Mouse (Mus musculus) heart, postnatal 36 days (tissue): ENCODE measurements around the gene Slc17a7. TPM values are rescaled to one million over a fixed set of nuclear protein-coding genes. Genes with fewer than 3 reads are reported as not detected.

Experiments
- DNase-seq, 2 experiments: peaks; one replicate each; pipeline ENCODE4 v3.0.0; 2021 to 2022
- intact Hi-C: fragments of 180-260 bp; cut with DNase I; formaldehyde crosslinking; loops from one replicate; pipeline ENCODE4 v1.15.1; 2025
- total RNA-seq, 2 experiments: library from RNA; stranded (reverse); gene quantifications; 2 replicates each; pipeline ENCODE4 v1.2.3; 2021

The Slc17a7 gene
- total RNA-seq, 2 experiments from 2014 or later: 19.7 to 21.0 TPM

DNA sequence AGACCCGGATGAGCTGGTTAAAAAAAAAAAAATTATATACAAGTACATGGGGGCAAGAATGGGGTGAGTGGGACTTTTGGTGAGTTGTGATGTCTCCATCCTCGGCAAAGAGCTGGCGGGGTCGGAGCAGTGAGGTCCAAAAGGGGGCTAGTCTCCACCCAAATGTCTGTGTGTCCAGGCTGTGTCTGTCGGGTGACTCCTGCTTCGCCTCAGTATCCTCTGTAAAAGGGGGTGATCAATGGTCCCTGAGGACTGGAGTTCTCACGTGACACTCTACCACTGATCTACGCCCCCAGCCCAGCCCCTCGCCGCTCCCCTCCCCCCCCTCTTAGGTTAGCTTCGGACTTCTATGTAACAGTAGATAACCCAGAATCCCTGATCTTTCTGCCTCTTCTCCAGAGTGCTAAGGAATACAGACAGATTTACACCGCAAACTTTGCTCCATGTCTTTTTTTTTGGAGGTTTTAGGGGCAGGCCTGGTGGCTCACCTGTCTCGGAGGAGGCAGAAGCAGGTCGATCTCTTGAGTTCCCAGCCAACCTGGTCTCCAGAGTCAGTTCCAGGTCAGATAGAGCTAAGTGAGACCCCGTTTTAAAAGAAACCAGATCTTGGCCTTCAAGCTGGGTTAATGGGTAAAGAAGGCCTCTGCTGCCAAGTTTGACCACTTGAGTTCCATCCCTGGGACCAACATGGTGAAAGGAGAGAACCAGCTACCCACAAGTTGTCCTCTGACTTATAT is 33.8 kb upstream of the Slc17a7 start:
- intact Hi-C loops: no loop called here
- DNase-seq: no peak

DNA sequence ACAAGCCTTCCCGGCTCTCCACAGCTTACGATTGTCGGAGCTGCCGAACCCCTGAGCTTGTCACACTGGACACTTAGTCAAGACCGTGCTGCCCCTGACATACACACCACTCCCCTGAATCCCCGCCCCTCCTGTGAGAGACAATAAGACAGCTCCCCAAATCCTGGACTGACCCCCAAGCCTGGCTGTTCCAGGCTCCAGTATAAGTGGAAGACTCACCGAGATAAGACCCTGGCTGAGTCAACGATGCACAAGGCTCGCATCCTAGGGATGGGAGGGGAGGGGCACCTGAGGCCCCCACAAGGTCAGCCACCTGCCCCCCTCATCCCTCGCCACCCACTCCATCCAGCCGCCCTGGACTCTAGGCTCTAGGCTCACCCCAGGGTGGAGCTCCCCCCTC is 31.9 kb upstream of the Slc17a7 start:
- DNase-seq: no peak
- intact Hi-C loops: no loop called here

DNA sequence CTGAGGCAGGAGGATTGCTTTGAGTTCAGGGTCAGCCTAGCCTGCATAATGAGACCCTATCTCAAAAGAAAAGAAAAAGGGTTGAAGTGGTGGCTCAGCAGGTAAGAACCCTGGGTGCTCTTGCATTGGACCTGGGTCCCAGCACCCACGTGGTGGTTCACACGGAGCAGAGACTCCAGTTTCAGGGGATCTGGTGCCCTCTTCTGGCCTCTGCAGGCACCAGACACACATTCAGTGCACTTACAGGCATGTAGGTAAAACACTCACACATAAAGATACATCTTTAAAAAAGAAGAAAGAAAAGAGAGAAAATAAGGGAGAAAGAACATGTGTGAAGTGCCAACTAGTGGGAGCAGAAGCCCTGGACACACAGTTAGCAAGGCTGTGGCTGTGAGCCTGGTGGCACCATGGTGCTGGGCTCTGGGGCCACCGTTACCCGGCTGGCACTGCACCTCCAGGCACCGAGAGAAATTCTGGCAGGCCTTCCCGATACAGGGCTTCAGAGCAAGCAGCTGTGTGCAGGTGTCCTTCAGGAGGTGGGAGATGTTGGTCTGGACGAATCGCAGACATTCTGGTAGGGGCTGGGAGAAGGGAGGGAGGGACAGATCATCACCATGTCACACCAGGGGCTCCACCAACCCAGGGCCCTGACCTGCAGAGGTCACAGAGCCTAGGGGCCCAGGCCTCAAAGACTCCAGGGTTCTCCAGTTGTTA is 30.1 kb upstream of the Slc17a7 start:
- no peak for DNase-seq
- intact Hi-C loops: no loop called here

DNA sequence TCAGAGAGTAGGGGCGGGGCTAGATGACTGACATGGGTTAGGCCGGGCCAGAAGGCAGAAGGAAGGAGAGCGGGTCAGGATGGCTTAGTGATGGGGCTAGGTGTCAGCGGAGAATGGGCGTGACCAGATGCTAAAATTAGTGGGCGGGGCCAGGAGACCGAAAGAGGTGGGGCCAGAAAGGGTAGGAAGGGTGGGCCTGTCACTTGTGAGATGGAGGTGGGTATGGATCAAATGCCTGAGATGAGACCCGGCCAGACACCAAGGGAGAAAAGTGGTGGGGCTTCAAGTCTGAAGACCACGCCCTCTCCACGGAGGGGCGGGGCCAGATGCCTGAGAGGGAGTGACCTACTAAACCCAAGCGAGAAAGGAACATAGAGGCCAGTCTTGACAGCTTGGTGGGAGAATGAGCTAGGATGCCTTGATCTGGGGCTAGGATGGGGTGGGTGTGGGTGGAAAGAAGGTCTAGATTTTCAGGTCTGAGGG is 29.2 kb upstream of the Slc17a7 start:
- DNase-seq: no peak
- intact Hi-C loops: loop anchor here (5.0 kb wide), 1 partner anchor 152 kb away; no protein-coding TSS in a partner anchor

DNA sequence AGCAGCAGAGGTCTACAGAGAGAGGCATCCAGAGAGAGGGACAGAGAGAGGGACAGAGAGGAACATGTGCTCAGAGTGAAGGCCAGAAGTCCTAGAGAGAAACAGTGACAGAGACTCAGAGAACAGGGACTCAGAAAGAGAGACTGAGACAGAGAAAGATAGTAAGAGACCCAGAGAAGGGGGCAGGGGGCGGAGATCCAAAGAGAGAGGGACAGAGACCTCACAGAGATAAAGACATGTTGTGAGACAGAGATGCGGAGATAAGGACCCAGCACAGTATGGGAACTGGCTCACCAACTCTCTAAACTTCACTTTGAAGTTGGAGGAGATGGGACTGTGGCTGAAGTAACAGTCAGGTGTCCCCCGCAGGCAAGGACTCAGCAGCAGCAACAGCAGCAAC is 28.4 kb upstream of the Slc17a7 start:
- intact Hi-C loops: loop anchor here (5.0 kb wide), 1 partner anchor 153 kb away; no protein-coding TSS in a partner anchor
- no peak for DNase-seq

DNA sequence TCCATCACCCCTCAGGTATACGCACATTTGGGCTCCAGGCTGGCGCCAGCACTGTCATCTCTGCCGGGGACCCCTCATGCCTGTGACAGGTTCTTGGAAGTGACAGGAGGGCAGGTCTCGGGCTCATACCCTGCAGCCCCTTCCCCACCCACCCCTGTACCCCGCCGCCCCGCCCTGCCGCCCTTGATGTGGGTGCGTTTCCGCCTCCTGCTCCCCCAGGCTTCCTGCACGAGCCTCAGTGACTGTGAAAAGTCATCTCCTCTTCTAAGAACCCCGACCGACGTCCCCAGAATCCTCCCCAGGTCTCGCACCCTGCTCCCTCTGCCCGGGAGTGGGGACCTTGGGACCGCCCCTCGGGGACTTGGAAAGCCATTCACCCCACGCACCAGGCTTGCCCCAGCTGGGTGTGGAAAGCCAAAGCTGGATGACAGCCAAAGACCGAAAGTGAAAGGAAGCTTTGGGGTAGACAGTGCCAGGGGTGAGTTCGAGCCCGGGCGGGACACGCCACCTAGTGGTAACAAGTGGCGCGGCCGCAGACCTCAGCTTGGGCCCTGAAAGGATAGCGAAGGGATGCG is 27.7 kb upstream of the Slc17a7 start, which contains the start of the genes Gm45713 and Flt3l:
TSS of gene Gm45713 (minus strand) at position 239 of the 575 bp plus-strand sequence.
TSS of gene Flt3l (minus strand) at position 440 of the 575 bp plus-strand sequence.
- peak; percentile 95 to 96 for DNase-seq
- intact Hi-C loops: loop anchor here (1.0 to 5.0 kb wide), 2 partner anchors 56 to 154 kb away; no protein-coding TSS in a partner anchor

DNA sequence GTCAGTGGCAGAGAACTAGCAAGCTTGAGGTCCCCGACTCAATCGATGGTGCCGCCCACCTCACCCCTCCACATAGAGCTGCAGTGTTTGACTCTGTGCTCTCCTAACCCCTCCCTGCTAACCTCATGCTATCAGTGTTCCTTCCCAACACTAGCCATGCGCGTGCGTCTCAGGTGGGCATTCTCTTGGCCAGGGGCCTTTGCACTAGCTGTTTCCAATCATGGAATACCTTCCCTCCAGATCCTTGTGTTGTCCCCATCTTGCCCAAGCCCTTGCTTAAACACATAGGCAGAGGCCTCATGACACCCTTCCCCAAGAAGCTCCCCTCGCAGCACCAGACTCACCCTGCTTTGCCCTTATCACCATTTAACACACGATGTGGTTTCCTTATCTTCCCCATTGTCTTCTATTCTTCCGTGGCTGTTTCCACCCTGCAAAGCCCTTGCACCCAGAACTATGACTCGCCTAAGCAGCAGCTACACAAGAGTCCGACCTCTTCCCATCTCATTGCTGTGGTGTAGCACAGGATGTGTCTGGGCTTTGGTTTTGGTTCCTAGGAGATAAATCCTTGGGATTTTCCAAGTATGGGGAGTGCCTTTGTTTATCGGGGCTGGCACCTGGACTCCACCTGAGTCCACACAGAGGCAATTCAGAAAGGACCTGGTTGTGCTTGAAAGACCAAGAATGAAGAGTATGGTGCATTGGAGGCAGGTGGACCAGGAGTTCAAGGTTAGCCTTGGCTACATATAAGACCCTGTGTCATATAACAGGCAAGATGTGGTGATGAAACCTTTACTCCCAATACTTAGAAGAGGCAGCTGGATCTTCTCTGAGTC is 26.4 kb upstream of the Slc17a7 start:
- intact Hi-C loops: loop anchor here (5.0 kb wide), 1 partner anchor 155 kb away; no protein-coding TSS in a partner anchor

DNA sequence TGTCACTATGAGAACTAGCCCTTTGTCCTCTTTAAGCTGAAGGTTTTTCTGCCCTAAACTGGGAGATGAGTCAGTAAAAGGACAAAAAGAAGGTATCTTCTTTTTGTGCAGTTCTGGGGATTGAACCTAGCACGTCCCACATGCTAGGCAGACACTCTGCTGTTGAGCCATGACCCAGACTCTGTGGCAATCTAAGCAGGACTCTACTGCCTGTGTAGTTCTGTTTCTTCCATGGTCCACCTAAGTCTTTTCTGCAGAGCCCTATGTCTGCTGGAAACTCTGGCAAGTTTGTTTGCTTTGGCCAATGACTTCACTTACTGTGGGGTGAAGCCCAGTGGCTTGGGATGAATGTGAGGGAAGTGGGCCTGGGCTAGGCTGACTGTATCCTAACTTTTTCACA is 25.3 kb upstream of the Slc17a7 start:
- intact Hi-C loops: loop anchor here (5.0 kb wide), 1 partner anchor 156 kb away; no protein-coding TSS in a partner anchor
- DNase-seq: no peak

More for the DNA sequence above, 26.4 kb upstream of the Slc17a7 start:
- DNase-seq: no peak

DNA sequence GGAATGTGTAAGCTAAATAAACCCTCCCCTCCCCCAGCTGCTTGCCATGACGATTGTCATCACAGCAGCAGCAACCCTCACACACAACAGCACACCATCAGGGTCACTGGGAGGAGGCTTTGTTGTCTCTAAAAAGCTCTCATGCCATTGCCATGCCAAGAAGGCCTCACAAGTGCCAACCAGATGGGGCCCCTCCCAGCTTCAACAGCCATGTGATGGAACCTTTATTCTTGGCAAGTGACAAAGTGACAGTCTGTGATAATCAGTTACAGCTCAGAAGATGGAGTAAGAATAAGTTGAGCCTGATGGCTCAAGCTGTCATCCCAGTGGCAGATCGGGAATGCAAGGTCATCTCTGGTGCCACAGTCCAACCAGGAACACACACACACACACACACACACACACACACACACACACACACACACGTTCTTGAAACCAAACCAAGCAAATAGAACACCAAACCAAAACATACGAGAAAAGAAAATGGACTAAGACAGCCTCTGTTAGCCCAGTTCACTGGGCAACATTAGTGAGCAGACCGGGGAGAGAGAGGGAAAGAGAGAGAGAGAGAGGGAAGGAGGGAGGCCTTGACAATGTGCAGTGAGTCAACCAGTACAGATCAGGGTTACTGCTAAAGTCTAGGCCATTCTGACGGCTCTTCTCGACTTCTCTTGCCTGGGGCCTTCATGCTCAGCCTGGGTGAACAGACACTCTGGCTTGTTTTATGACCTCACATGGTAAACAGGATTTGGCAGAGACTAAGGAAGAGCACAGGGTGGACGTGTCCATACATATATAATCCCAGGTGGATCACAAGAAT is 23.6 kb upstream of the Slc17a7 start:
- intact Hi-C loops: loop anchor here (5.0 kb wide), 1 partner anchor 158 kb away; no protein-coding TSS in a partner anchor
- DNase-seq: no peak

DNA sequence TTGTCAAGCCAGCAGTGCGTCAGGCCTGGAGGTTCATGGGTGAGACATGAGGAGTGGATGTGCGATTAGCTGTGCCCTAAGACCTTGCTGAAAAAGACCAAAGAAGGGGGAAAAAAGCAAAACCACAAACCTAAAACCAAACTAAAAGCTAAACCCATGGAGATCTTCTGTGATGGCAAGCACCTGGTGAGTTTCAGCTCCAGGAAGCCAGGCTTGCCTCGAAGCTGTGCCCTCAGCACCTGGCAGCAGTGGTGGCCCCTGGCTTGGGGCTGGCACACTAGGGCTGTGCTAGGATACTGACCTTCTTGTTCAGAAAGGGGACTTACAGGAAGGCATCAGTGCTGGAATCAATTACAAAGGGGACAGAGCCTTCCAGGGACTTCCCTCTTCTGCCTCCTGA is 22.4 kb upstream of the Slc17a7 start:
- DNase-seq: no peak
- intact Hi-C loops: no loop called here

DNA sequence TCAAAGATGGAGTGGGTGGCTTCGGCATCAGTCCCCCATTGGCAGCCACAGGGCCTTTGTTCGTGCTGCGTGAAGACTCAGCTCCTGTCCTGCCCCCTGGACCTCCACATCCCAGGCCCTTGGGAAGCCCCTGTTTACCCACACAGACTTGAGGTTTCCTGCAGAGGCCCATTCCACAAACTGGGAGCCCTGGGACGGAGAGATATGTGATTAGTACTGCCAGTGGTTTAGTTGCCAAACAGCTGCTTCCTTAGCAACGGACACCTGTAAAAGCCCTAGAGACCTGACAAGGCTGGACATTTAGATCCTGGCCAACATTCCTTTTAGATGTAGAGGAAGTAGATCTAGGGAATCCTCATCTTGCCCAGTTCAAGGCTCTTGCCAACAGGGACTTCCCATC is 21.8 kb upstream of the Slc17a7 start:
- no peak for DNase-seq
- intact Hi-C loops: no loop called here

DNA sequence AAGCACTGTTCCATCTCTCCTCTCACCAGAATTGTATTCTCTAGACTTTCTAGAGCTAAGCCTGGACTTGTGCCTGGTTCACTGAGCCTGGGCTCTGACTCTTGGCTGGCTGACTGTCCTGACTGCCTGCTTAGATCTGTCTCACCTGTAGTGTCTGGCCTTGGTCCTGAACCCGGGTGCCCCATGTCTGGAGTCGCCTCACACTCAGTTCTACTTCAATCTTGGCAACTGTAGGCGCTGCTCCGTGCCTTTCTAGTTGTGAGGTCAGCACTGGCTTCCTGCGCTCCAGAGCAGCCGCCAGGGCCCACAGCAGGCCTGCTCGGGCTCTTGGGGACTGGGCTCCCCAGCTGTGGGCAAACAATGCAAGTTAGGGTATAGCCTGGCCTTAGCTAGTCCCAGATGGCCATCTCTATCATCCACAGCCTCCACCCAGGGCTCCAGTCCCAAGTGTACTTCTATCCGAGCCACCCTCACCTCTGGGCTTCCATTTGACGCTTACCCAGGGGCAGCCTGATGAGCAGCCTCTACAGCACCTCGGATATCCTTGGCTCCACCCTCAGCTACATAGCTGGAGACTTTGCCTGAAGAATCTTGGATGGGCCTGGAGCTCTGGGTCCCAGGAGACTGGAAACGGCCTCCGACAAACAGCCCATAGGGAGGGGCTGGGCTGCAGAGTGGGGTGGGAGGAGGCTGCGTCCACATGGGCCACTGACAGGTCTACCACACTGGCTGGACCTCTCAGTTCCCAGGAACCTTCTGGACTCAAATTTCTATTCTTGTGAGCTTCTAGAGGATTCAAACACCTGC is 19.2 kb upstream of the Slc17a7 start:
- no peak for DNase-seq
- intact Hi-C loops: no loop called here

DNA sequence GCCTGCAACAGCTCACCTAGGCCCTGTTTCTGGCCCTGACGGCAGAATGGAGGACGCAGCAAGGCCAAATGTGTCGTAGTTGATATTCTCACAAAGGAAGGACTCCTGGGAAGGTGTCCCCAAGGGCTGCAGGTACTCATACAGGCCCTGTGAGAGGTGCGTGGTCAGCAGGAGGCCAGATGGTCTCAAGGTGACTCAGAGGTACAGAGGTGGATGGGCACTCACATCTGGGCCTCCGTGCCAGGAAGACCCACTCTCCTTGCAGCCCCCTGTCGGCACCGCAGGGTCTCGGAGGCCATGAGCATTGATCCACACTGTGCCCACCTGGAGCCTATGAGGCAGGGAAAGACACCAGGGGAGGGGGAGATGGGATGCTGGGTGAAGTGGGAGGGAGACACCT is 18.3 kb upstream of the Slc17a7 start:
- DNase-seq: no peak
- intact Hi-C loops: no loop called here

DNA sequence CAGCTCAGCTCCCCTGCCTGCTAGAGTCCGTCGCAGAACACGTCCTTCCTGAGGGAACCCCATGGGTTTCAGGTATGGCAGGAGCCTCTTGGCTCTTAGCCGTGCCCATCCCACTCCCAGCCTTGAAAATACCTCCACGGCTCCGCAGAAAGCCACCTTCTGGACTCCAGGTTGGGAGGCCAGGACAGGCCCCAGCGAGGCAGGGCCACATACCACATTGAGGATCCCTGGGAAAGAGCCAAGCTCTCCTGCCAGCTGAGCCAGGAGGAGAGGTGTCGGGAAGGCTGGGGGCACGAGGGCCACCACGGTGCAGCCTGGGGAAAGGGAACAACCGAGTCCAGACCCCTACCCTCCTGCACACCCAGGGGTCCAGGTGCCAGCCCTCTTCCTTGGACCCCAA is 16.5 kb upstream of the Slc17a7 start:
- intact Hi-C loops: no loop called here
- DNase-seq: no peak

DNA sequence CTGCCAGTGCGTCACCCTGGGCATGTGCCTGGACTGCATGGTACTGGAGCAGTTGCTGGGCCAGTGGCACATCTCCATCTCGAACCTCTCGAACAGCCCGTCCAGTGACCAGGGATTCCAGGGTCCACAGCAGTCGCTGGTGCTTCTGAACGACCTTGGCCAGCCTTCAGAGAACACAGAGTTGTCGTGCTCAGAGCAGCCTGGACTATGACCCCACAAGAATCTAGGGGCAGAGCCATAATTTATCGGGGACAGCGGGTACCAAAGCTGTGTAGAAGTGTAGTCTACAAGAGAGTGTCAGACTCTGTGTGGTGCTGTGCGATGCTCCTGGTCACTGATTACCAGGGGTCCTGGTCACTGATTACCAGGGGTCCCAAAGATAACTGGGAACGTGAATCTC is 15.8 kb upstream of the Slc17a7 start:
- intact Hi-C loops: no loop called here
- no peak for DNase-seq

DNA sequence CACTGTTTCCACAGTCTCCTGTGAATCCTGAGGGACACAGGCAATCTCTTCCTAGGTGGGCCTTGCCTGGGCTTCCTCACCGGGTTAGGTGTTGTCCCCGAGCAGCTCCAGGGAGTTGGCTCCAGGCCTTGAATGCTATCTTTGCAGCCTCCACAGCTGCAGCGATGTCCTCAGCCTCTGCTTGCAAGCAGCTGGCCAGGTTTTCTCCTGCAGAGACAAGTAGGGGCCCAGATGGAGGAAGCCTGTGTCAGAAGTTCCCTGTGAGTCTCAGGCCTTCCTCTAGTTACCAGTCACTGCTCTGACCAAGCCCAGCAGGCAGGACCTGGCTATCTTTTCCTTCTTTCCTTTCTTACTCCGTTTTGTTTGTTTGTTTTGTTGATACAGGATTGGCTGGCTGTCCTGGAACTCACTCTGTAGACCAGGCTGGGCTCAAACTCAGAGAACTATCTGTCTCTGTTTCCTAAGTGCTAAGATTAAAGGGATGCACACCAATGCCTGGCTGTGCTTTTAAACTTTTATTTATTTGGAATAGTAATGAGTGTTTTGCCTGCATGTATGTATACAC is 15.1 kb upstream of the Slc17a7 start:
- no peak for DNase-seq
- intact Hi-C loops: no loop called here

DNA sequence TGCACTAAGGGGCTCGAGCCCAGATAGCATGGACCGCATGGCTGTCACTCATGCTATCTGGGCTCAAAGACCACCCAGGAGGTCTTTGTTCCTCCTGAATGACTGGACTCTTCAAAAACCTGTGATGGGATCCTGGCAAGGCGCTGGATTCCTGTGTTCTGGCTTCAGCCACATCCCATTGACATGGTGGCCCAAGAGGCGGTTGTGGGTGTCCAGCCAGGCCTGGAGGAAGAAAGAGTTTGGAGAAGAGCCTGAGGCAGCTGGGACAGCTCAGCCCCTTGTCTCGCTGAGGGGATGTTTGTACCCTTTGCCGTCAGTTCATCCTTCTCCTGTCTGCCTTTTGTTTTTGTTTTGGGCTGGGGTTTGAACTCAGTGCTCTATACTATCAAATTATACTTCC is 14.2 kb upstream of the Slc17a7 start:
- peak; percentile 54 to 55 for DNase-seq
- intact Hi-C loops: no loop called here

DNA sequence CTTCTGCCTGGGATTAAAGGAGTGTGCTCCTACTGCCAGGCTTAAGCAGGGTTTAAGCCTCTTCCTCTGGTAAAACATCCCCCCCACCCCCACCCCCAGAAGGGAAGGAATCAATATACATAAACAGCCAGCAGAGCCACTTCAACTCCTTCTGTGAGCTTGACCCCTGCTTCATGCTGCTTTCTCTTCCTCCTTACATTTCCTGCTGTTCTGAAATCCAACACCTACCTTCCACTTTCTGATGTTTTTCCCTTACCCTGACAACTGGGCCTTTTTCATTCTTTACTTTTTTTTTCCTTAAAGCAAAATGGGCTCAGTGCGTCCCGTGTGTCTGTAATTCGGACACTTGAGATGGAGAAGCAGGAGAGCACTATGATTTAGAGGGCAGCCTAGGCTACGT is 13.4 kb upstream of the Slc17a7 start:
- DNase-seq: no peak
- intact Hi-C loops: no loop called here
